Mouse (Mus musculus) thymus, postnatal 10 days (tissue): ENCODE measurements around the gene Adamtsl1.

Experiments used
- DNase-seq, 2 experiments: peaks; one replicate each; pipeline ENCODE4 v3.0.0; 2021; ENCODE audit warnings: low spot score in 2 of 2

The Adamtsl1 gene

DNA sequence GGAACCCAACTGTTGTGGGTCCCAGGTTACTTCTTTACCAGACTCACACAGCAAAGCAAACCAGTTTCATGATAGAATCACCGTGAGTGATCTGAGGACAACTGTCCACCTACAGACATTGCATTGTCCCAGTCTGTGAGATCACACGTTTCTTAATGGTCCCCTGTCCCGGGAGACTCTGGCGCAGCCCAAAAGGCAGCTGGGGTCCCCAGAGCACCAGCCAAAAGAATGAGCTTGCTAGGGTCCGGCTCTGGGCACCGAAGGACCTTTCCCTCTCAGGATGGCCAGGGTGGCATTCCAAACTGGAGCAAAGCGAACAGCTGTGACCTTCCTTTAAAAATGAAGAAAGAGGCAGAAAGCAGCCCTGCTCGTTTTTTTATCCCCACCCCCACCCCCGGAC lies at the start of gene Adamtsl1:
TSS of gene Adamtsl1 (plus strand) at position 381 of the 400 bp plus-strand sequence.
- DNase-seq: no peak

DNA sequence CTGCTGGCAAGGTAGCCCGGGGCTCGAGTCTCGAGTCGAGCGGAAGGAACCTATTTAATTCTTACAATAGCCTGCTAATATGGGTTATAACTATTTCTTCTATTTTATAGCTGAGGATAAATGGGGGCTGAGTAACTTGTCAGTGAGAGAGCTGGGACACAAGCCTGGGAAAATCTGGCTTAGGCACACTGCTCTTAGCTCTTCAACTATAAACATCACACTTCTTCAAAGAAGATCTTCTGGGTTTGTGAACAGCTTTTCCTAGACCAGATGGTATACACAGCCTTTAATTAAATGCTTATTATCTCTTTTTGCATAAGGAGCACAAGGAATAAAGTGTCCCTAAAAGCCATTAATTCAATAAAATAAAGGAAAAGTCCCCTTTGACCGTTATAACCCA lies 30.4 kb upstream of the Adamtsl1 start:
- no peak for DNase-seq

DNA sequence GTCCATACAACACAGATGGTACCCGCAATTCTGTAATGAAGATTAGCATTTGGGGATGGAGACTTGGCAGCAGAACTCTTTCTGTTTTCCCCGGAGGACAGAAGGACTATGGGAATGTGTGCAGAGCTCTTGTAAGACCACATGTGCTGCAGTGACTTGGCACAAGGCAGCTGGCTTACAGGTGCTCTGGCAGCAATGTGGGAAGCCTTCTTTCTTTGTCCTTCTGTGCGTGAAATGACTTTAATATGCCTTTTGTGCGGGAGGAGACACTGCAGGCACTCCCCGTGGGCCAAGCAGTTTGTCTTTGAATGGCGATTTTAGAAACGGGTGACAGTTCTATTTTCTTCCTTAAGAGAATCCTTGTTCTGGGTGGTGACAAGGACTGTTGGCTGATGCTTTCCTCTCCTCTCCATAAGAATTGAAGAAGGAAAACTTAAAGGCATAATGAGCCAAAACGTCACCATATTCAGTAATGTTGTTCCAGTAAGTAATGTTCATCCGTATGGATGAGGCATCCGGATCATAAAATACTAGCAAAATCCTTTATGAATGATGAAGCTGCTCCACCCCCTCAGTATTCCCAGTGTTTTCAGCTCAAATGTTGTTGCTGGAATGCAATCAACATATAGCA lies 27.5 kb upstream of the Adamtsl1 start:
- no peak for DNase-seq

DNA sequence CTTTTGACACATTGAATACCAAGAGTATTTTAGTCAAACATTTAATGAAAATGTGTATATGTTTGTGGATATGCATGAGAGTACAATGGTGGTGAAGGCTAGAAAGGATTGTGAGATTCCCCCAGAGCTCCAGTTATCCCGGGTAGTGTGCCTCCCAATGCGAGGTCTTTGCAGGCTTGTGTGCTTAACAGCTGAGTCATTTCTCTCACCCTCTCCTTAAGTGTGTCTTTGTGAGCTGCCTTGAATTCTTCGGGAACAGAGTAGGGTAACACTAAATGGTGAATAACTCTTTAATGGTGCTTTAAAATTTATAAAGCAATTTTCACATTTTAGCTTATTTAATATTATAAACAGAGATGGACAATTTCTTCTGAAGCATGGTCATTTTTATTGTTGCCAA lies 8.3 kb upstream of the Adamtsl1 start:
- DNase-seq: no peak

DNA sequence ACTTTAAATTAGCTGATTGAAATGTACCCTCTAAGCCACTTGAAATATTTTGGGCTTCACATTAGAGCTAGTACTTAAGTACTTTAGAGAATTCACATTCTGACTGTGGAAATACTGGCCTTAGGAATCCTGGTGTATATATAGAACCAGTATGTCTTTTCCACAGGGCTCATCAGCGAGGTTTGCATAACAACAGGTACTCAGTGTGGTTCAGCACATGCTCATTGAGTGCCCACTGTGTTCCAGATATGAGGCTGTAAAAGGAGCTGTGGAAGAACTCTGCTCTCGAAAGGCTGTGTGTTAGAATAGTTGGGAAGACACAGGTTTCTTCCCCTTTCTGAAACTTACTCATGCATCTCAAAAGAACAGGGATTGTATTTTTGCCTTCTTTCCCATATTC lies 7.0 kb upstream of the Adamtsl1 start:
- DNase-seq: no peak

DNA sequence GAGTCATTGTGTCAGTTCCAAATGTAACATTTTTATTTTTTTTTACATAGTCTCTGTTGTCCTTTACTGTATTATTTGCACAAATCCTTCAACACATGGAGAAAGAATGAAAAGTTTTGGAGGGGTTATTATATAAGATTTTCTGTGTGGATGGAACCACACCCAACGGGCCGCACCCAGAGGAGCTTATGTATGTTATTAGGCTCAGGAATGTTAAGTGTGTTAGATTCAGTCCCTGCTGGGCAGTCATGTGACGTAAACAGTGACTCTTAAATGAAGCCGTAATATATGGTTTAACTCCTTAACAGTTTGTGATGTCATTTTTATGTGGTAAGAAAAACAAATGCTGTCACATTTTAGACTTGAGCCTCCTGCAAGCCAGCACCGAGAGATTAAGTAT lies 6.5 kb upstream of the Adamtsl1 start:
- DNase-seq: no peak

DNA sequence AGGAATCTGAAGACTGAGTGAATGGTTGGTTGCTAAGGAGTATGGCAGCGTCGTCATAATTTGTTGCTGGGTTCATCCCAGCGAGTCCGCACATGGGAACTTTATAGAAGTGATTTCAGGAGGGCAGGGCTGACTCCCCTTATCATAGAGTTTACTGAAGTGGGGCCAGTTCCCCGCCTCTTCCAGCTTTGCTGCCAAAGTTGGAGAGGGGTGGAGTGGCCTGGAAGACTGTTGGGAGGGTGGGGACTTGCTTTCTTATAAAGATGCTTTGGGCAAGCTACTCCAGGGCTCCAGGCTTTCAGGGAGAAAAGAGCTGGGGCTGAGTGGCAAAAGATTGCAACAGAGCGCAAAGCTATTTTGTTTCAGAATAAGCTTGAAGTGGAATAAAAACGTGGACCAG lies 684 bp upstream of the Adamtsl1 start:
- DNase-seq: no peak

DNA sequence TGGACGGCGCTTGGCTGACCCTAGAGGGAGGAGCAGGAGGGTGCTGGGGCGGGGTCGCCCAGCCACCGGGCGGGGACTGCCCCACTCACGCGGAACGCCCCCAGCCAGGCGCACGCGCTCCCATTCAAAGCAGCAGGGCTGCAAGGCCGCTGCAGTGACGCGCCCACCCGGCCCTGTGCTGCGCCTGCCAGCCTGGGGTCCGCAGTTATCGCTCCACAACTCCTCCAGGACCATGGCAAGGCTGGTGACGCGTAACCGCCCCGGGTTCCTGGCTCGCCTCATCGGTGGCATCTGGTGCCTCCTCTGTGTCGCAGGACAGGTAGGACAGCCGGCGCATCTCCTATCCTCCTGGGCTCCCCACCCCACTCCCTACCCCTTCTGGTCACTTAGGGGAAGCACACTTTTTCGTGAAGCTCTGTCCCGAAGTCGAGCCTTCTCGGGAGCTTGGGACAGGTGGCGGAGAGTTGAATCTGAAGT lies 271 bp downstream of the Adamtsl1 start:
- no peak for DNase-seq

DNA sequence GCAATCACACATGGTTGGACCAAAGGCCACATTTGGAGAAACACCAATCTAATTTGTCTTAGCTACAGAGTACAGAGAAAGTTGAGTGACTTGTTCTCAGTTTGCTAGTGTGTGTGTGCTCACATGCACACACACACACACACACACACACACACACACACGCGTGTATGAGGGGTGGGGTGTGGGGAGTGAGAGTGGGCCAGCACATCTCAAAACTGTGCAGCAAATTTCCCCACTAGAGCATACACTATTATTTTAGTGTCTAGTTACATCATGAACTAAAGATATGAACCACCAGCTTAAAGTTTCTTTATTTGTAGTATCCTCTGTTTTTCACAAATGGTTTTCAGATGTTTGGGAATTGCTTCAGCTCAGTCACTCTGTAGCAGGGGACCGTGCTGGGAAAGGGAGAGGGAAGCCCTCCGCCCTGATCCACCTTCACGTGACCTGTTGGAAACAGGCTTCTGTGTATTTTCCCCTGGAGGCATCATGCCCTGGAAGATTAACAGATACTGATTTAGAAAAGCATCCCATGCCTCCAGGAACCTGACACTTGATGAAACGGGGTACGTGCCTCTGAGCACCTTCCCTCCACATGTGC lies 13.1 kb downstream of the Adamtsl1 start:
- no peak for DNase-seq

DNA sequence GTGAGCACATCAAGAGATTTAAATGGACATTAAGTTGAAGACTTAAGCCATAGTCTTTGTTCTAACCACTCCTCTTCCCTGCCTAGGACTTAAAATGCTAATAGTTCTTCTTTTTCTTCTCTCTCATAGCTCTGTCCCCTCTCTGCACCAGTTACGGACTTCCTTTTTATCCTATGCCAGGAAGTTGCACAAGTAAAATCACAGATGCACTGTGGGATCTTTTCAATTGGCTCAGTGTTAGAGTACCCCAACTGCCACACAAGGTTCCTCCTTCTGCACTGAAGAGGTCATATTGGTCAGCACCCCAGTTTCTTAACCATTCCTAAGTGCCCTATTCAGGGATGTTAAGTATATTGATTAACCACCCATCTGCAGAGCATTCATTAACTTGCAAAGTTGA lies 15.9 kb downstream of the Adamtsl1 start:
- no peak for DNase-seq

DNA sequence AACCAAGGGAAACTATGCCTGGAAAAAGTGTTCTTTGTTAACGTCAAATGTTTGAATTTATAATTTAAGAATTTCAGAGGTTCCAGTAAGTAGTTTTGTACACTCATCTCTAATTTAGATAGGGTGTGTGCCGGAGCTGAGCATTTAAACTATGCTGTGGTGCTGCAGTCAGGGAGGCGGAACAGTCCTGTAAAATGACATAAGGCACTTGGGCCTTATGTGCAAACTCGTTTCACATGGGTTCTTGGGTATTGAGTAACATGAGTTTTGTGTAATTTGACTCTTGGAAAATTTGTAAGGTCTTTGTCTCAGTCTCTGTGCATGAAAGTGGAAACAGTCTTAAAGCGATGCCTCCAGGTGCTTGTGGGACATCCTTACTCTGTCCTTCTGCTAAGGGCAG lies 25.7 kb downstream of the Adamtsl1 start:
- no peak for DNase-seq

DNA sequence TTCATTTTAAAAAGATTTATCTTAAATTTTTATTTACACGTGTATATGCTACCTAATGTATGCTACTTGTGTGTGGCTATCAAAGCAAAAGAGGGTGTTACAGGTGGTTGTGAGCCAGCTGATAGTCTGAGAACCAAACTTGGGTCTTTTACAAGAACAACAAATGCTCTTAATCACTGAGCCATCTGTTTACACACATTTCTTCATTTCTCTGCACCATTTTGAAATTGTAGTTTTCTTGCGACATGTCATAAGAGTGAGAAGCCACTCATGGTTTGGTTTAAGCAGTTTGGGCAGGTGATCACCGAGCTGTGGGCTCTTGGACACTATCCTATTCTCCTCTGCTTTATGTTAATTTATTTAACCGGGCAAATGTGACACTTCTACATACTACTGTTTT lies 29.2 kb downstream of the Adamtsl1 start:
- no peak for DNase-seq

DNA sequence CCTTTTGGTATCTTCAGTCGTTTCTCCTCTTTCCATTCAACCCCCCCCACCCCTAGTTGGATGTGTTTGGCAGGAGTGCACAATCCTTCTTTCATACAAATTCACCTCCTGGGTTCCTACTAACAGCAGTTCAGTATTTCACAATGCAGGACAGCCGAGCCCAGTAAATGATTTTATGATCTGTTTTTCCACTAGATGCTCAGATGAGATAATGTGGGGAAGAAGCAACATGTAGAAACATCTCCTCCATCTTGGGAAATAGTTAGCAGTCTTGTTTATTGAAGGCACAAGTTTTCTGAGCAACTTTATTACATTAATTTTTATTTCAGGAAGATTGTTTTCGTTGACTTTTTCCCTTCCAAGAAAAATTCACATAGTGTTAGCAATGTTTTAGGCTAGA lies 40.7 kb downstream of the Adamtsl1 start:
- no peak for DNase-seq

DNA sequence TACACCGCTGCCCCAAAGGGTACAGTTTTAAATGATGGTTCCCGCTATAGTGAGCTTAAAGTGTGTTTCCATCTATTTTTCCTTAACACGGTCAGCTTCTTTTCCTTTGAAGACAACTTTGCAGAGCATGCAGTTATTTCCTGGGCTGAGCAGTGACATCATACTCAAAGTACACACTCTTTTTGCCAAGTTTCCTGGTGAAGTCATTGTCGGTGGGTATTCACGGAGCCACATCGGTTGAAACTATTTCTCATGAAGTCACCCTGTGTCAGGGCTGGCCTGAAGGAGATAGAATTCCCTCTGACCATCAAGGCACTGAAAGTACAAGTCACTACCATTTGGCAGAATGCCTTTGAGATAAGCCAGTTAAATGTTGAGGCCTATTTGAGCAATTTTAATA lies 45.8 kb downstream of the Adamtsl1 start:
- no peak for DNase-seq

DNA sequence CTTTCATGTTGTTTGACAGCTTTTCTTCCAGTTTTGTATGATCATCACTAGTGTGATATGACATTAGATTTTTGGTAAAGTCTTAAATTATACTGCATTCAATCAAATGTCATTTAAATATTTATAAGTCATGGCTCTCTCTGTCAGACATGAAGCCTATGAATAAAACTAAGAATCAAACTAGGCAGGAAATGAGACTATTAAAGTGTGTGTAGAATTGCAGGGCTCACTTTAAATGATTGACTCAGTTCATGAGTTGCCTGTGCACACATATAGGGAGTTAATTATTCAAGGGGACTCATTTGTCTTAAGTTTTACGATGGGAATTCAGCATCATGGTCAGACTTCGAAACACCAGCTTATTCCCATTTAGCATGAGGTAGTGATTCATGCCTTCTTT lies 71.5 kb downstream of the Adamtsl1 start:
- DNase-seq: no peak

DNA sequence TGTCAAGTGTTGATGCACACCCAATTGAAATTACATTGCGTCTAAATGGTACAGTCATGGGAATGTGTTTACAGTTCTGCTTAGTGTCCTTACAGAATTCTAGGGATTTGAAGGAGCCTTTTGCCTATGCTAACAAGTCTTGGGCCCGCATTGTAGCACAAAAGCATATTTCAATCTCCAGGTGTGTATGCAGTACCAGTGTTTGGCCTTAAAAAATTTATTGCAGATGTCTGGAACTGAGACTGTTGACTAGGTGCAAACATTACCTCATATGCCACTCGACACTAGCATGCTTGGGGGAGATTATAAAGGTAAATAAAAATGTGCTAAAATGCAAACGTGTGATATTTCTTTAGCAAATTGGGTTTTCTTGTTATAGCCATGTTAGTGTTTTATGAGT lies 75.0 kb downstream of the Adamtsl1 start:
- no peak for DNase-seq

DNA sequence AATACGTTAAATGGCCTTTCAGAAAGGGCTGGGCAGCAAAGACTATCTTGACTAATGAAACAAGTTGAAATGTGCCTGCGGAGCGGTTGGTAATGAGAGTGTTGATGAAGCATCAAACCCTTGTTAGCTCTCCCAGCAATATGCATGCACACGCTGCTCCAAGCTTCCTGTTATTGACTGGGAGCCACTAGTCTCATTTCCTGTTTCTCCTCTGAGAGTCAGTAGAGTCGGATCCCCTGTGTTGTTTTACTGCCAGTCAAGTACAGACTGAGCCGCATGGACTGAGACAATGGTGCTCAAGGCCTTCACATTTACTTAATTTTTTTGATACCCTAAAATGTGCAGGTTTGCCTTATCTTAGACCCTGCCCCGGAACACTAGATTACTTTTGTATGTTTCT lies 77.1 kb downstream of the Adamtsl1 start:
- DNase-seq: no peak

DNA sequence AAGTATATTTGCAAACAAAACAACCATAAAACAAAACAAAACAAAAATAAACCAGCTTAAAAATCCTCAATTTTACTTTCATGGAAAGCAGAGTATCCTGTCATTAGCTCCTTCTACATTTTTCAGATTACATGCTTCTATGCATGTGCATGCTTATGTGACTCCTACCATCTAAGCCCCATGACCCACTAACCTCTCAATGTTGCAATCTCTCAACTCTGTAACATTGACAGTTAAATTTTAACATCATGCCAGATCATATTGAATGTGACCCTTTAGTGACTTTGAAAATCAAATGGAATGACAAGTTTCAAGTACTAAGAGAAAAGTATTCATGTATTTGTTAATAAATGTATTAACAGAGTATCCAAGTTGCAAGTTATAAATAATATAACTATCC lies 80.2 kb downstream of the Adamtsl1 start:
- no peak for DNase-seq

DNA sequence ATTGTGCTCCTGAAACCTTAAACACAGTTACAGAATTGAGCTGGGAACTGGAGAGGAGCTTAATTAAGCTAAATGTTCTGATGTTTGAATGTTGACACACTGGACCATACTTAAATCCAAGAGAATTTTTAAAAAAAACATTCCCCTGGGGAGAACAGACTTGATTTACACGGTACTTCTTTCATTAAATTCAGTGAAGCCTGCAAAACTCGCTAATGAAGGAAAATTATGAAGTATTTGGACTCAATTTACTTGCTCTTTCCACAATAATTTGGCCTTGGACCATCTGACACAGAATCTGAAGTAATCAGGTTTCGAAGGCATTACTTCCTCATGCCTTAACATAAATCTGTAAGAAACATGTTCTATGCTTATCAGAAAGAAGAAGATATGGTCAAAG lies 99.4 kb downstream of the Adamtsl1 start:
- DNase-seq: no peak

DNA sequence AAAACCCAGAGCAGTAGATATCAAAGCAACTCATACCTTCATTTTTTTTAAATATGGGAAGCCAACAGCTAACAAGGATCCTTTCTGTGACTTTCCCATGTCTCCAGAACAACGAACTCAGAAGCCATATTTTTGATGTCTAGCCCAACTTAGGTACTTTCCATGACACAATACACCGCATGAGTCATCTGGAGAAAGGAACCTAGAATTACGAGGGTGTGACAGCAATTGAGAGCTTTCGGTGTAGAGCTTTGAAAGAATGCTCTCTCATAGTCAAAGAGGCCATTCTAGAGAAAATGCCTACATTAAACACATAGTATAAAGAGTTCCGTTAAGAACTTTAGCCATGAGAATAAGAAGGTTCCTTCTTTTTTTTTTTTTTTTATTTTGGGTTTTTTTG lies 104.8 kb downstream of the Adamtsl1 start:
- DNase-seq: no peak

DNA sequence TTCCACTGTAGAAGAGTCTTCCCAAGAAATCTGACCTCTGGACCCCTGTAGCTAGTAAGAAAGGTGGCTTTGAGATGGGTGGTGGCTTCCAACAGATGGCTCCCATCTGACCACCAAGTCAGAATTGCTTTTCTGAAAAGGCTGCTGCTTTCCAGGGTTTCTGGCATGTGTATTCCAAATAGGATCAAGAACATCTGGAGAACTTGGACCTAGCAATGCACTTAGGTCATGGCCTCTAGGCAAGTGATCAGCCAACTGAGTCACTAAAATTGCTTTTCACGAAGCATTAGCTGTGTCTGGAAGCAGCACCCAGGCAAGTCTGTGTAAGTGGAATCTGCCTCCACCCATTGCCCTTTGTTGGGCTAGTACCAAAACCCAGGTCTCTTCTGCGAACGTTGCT lies 105.3 kb downstream of the Adamtsl1 start:
- no peak for DNase-seq

DNA sequence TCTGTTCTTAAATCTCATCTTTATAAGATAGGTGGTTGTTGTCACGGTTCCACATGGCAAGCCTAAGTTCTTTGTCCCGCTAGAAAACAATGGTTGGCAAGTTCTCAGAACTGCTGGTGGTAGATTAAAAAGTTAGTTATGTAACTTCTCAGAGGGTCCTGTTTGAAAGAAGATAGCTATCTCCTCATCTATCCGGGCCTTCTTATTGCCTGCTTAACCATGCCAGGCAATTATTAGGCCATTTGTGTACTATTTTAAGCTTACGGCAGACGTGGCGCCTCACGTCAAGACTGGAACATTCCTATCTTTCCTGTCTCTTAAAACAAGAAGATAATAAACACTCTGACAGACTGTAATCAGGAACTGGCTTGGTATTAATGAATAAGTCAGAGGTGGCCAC lies 115.4 kb downstream of the Adamtsl1 start:
- DNase-seq: no peak

DNA sequence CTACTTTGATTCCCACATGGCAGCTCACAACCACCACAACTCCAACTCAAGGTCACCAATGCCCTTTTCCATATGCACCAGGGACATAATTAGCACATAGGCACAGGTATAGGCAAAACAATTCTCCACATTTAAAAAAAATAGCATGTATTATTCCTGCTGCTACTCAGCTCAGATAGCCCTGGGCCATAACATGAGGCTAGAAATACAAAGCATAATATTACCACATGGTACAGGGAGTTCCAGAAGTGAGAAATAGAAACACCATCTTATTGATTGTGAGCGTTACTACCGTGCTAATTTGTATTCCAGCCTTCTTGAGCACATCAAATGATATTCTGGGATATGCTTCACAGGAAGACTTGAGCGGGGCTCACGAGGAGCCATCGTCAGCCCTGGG lies 155.3 kb downstream of the Adamtsl1 start:
- DNase-seq: no peak

DNA sequence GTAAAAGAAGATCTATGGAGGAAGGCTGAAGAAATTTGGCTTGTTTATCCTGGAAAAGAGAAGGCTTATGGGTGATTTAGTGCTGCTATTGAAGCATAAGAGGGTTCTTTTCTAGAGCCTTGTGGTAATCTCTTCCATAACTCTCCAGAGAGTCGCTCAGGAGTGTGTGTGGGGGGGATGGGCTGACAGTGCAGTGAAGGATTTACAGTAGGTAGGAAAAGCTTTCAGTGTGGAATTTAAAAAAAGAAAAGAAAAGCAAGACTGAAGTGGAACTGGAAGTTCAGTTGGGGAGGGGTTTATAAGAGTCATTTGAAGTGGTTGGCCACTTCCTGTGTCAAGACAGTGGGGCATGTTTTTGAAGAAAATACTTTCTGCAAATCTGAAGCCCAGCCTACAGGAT lies 155.8 kb downstream of the Adamtsl1 start:
- DNase-seq: no peak
